In the genomic region with DNA sequence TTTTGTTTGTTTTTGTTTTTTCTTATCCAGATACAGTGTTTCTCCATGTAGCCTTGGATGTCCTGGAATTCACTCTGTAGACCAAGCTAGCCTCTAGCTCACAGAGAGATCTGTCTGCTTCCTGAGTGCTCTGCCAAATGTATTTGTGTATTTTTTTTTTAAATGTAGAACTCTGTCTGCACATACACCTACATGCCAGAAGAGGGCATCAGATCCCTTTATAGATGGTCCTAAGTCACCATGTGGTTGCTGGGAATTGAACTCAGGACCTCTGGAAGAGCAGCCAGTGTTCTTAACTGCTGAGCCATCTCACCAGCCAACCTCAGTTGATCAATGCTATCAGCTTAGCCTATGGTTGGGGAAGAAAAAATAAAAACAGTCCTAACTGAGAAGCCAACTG, we compare ENCODE assay signal across 11 mouse cellular contexts.
DNase-seq lines count a peak whose midpoint lies in the region; ATAC-seq and TF ChIP-seq lines count a peak whose summit lies in the region.
"Had no signal": no experiment of that assay in that cellular context is flagged by ENCODE, and none has a peak within 500 bp of the region (broad histone marks: within the 10 kb centered on the region; RNA-seq: fewer than 3 reads in every experiment).

No protein-coding gene starts in this region.

- H3K4me1 ChIP-seq in kidney, postnatal 0 days (replicated peaks; ENCODE audit: insufficient read depth, low read length) = no peaks in the 10 kb centered on the region
- peaks cover 0 to 2% of the 10 kb centered on the region in 2 experiments; a peak in 2 of 4 replicates for H3K4me1 ChIP-seq in CH12.LX (ENCODE audit: control insufficient read depth in 1 of 2, insufficient read depth in 2 of 2)
- H3K4me1 ChIP-seq: intestine, embryonic 15.5 days; liver, embryonic 13.5 days had no signal

- no peaks in the 10 kb centered on the region for H3K27me3 ChIP-seq in kidney, postnatal 0 days (ENCODE audit: insufficient read depth, low read length)
- no peaks in the 10 kb centered on the region for H3K27me3 ChIP-seq in CH12.LX (replicated peaks)
- H3K27me3 ChIP-seq: intestine, embryonic 15.5 days; liver, embryonic 13.5 days had no signal

- H3K4me3 ChIP-seq in kidney, postnatal 0 days (replicated peaks; ENCODE audit: low read depth, low read length) = no peak overlapping the region
- H3K4me3 ChIP-seq in CH12.LX (replicated peaks in 1 of 3; ENCODE audit: low read depth in 2 of 3, low read length in 2 of 3, poor library complexity in 1 of 3) = no peak overlapping the region
- H3K4me3 ChIP-seq: intestine, embryonic 15.5 days; liver, embryonic 13.5 days had no signal

- no peaks in the 10 kb centered on the region for H3K79me2 ChIP-seq in CH12.LX (replicated peaks; ENCODE audit: control insufficient read depth, extremely low read depth, insufficient read depth, poor library complexity, severe bottlenecking)

- TF ChIP-seq RAD21 in CH12.LX (IDR thresholded peaks at IDR 0.05; ENCODE audit: low read depth, low read length) = peak; percentile 26

- no peak for TF ChIP-seq POLR2A in CH12.LX (IDR thresholded peaks at IDR 0.05; ENCODE audit: low read depth, low read length)

- H3K36me3 ChIP-seq in kidney, postnatal 0 days (ENCODE audit: insufficient read depth, low read length) = peaks cover 64% of the 10 kb centered on the region
- peaks cover 67 to 96% of the 10 kb centered on the region in 2 experiments for H3K36me3 ChIP-seq in CH12.LX (replicated peaks in 1 of 2; ENCODE audit: control insufficient read depth in 1 of 2, insufficient read depth in 1 of 2, low read length in 1 of 2)

- TF ChIP-seq CTCF in kidney, postnatal 0 days (IDR thresholded peaks at IDR 0.05; ENCODE audit: low read depth) = peak; percentile 57
- TF ChIP-seq CTCF in CH12.LX (conservative IDR thresholded peaks at IDR 0.05 in 1 of 2, IDR thresholded peaks at IDR 0.05 in 1 of 2; ENCODE audit: low read depth in 2 of 2, low read length in 2 of 2) = peak in 1 of 2 experiments; percentile 39; a peak in 2 of 4 replicates

- H3K4me2 ChIP-seq in kidney, postnatal 0 days (ENCODE audit: low read length) = no peak overlapping the region
- H3K4me2 ChIP-seq in CH12.LX (ENCODE audit: insufficient read depth, low read depth, poor library complexity, severe bottlenecking) = no peak overlapping the region
- H3K4me2 ChIP-seq: intestine, embryonic 15.5 days; liver, embryonic 13.5 days had no signal

- no peaks in the 10 kb centered on the region for H3K9me3 ChIP-seq in kidney, postnatal 0 days (replicated peaks; ENCODE audit: low read length)
- no peaks in the 10 kb centered on the region for H3K9me3 ChIP-seq in CH12.LX (replicated peaks; ENCODE audit: low read length)
- H3K9me3 ChIP-seq: intestine, embryonic 15.5 days; liver, embryonic 13.5 days had no signal

- H3K9ac ChIP-seq in kidney, postnatal 0 days (ENCODE audit: low read depth, low read length) = no peak overlapping the region
- no peak overlapping the region for H3K9ac ChIP-seq in CH12.LX (ENCODE audit: insufficient read depth, low read depth)
- H3K9ac ChIP-seq: intestine, embryonic 15.5 days; liver, embryonic 13.5 days had no signal

- DNase-seq in kidney, postnatal 0 days (ENCODE audit: low spot score) = peak; percentile 8
- no peak for DNase-seq in kidney, postnatal 4 days
- DNase-seq in 416B (ENCODE audit: low read depth) (peak; percentile 36), CH12.LX (ENCODE audit: extremely low read depth) (no peak)
- DNase-seq in adrenal gland, postnatal 14 days = no peak
- no peak for DNase-seq in urinary bladder, postnatal 10 days (ENCODE audit: low spot score)
- DNase-seq: adrenal gland, postnatal 10 days; heart, postnatal 14 days; liver, embryonic 13.5 days had no signal

- no peak for TF ChIP-seq EP300 in CH12.LX (IDR thresholded peaks at IDR 0.05; ENCODE audit: low read length)

- in situ Hi-C loops in CH12.LX (cut with MboI; ENCODE audit: low pct_ligation_motif_present, low pct_unique_long_range_greater_than_20kb, low sequenced_read_pairs) = loop anchor here (10.0 kb wide), 1 partner anchor 190 kb away; no protein-coding TSS in a partner anchor

- dilution Hi-C loops in CH12.LX (cut with MboI; ENCODE audit: extremely low pct_ligation_motif_present, extremely low pct_unique_long_range_greater_than_20kb, low sequenced_read_pairs) = no loop called here

- ATAC-seq in kidney, postnatal 0 days (replicated peaks; ENCODE audit: low FRiP score, low read depth) = no peak
- 0 out of 2 replicates have a peak, but pooled peaks have one; percentile 34 for ATAC-seq in common myeloid progenitor, adult 5-6 weeks (replicated peaks; ENCODE audit: low read depth, poor library complexity, severe bottlenecking)
- ATAC-seq: intestine, embryonic 15.5 days had no signal

- no peak overlapping the region for H3K27ac ChIP-seq in kidney, postnatal 0 days
- no peak overlapping the region for H3K27ac ChIP-seq in CH12.LX (ENCODE audit: insufficient read depth, low read depth)
- H3K27ac ChIP-seq: intestine, embryonic 15.5 days; liver, embryonic 13.5 days had no signal

TF ChIP-seq in CH12.LX, 34 proteins besides CTCF, POLR2A, EP300 and RAD21:
- TF ChIP-seq ZNF384 (IDR thresholded peaks at IDR 0.05; ENCODE audit: low read depth, low read length) (peak; percentile 50; the same call in 1 of the 2 replicates), MAX (IDR thresholded peaks at IDR 0.05; ENCODE audit: low read length) (no peak), MYC (IDR thresholded peaks at IDR 0.05; ENCODE audit: low read depth, low read length) (0 out of 2 replicates have a peak, but pooled peaks have one; percentile 35), SMC3 (IDR thresholded peaks at IDR 0.05; ENCODE audit: low read depth, low read length) (peak; percentile 21; the same call in 1 of the 2 replicates)

Comparison
In these comparisons a context has a peak if more than half of its experiments do, and no peak if none do; other contexts are left out.
1. DNase-seq: peak in kidney, postnatal 0 days (single experiment) and 416B (single experiment); none in kidney, postnatal 4 days (0 of 2), CH12.LX (single experiment), adrenal gland, postnatal 14 days (single experiment) and urinary bladder, postnatal 10 days (single experiment).